Mouse (Mus musculus) heart, postnatal 0 days (tissue): ENCODE results near the gene A930004D18Rik.

ENCODE experiments used
- CTCF ChIP-seq: IDR thresholded peaks from 2 replicates; pipeline ENCODE4 v1.5.1; 2016; ENCODE audit warnings: antibody characterized with exemption, control low read depth, low read depth
- EP300 ChIP-seq: IDR thresholded peaks from 2 replicates; pipeline ENCODE4 v1.6.1; 2016; ENCODE audit warnings: antibody characterized with exemption, low read depth

GRCm38 (mm10) chr2:18025116-18025515, 12.4 kb downstream of the A930004D18Rik start:
- no peak for TF ChIP-seq CTCF
- no peak for TF ChIP-seq EP300
